Mouse (Mus musculus) brain, embryonic 14.5 days (tissue): ENCODE measurements around the gene Trim33.

ENCODE experiments used
- CTCF ChIP-seq: fragments of 200-500 bp; IDR thresholded peaks from 2 replicates; pipeline ENCODE4 v1.5.1; 2012; ENCODE audit warnings: inconsistent platforms, mild to moderate bottlenecking, moderate library complexity, borderline replicate concordance; ENCODE audit not compliant: insufficient read depth, insufficient read length; ENCODE audit errors: extremely low read depth
- POLR2A ChIP-seq: fragments of 200-500 bp; IDR thresholded peaks from 2 replicates; pipeline ENCODE4 v1.6.1; 2012; ENCODE audit warnings: mild to moderate bottlenecking, inconsistent platforms, borderline replicate concordance; ENCODE audit not compliant: poor library complexity, insufficient read depth, insufficient read length, severe bottlenecking; ENCODE audit errors: extremely low read depth

GRCm38 (mm10) chr3:103242156-103242555, 36.9 kb upstream of the Trim33 start:
- no peak for TF ChIP-seq CTCF
- no peak for TF ChIP-seq POLR2A
